Mouse (Mus musculus): ENCODE measurements around the gene Igf1r. TPM values are rescaled to one million over a fixed set of nuclear protein-coding genes. Genes with fewer than 3 reads are reported as not detected.

Igf1r gene
- 23.0 and 23.2 TPM in 2 replicates for polyA plus RNA-seq (2014; fragmentation: Nextera tagmentation; extraction: Ambion mirVana)

DNA sequence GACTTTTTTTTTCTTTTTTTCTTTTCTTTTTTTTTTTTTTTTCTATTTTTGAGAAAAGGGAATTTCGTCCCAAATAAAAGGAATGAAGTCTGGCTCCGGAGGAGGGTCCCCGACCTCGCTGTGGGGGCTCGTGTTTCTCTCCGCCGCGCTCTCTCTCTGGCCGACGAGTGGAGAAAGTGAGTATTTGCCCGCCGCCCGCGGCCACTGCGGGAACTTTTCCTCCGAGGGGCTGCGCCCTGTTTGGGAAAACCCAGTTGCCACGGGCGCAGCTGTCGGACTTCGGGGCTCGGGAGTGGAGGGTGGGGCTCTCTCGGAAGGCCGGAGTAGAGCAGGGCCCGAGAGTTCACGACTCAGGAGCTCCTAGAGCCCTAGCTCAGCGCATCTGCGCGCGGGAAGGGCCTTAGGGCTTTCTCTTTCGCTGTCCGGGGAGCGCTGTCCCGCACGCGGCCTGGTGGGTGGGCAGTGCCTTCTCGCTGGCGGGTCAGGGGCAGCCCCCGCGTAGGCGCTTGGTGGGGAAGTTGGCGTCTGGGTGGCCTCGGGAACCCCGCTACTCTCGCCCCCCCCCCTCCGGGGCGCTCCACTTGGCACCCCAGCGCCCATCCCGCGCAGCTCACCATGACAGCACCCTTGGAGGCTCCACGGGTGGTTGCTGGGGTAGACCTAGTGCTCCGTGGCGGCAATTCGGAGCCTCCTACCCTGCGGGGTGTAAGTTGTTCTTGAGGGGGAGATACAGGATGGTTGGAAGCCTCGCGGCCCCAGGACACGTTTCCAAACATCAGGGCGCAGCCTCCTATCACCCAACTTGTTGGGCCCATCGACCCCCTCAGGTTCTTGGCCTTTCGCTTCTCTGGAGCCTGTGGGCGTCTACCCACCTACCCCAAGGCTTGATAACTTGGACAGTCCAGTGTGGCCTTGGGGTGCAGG, at the start of gene Igf1r:
Gene Igf1r (plus strand): TSS at position 51 of the 924 bp plus-strand sequence.
- no peaks in the 10 kb centered on the region for H3K9me3 ChIP-seq (ENCODE audit: control insufficient read depth, low read depth, low read length)
- no peak for ATAC-seq (ENCODE audit: insufficient number of reproducible peaks, insufficient read depth, low FRiP score, low read depth)

DNA sequence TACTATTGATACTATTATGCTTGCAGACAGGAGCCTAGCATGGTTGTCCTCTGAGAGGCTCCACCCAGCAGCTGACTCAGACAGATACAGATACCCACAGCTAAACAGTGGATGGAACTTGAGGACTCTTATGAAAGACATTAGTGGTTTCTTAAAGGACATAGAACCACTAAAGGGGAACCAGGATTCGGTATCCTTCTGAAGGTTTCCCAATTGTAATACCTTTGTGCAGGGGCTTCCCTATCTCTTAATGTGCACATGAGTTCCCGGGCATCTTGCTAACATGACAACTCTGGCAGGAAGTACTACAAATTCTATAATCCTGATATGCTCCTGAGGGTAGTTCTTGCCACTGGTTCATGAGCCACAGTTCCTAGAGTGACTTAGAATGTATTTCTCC, 46.3 kb upstream of the Igf1r start:
- H3K4me3 ChIP-seq (ENCODE audit: low read depth, low read length), result no peak overlapping the region
- H3K36me3 ChIP-seq (ENCODE audit: control insufficient read depth, insufficient read depth, low read length), result no peaks in the 10 kb centered on the region
- ATAC-seq (ENCODE audit: insufficient number of reproducible peaks, insufficient read depth, low FRiP score, low read depth), result no peak
- H3K4me2 ChIP-seq (replicated peaks; ENCODE audit: low read depth, low read length), result no peak overlapping the region
- H3K27ac ChIP-seq (ENCODE audit: low read length), result no peak overlapping the region
- H3K4me1 ChIP-seq (ENCODE audit: control insufficient read depth, insufficient read depth, low read length), result no peaks in the 10 kb centered on the region
- no peaks in the 10 kb centered on the region for H3K27me3 ChIP-seq (ENCODE audit: control insufficient read depth, insufficient read depth, low read length)
- H3K9ac ChIP-seq (replicated peaks; ENCODE audit: low read depth, low read length), result no peak overlapping the region
- 84% methylated on average over 2 of the region's 2 CpGs for WGBS
- no peaks in the 10 kb centered on the region for H3K9me3 ChIP-seq (ENCODE audit: control insufficient read depth, low read depth, low read length)

More for the DNA sequence above, at the start of gene Igf1r:
- peak within 1 kb of the TSS; percentile 93 for H3K9ac ChIP-seq (replicated peaks; ENCODE audit: low read depth, low read length)
- peak within 1 kb of the TSS; percentile 86 for H3K4me3 ChIP-seq (ENCODE audit: low read depth, low read length)
- H3K27me3 ChIP-seq (ENCODE audit: control insufficient read depth, insufficient read depth, low read length), result no peaks in the 10 kb centered on the region
- H3K4me1 ChIP-seq (ENCODE audit: control insufficient read depth, insufficient read depth, low read length), result peaks cover 33% of the 10 kb centered on the region
- H3K36me3 ChIP-seq (ENCODE audit: control insufficient read depth, insufficient read depth, low read length), result no peaks in the 10 kb centered on the region
- H3K4me2 ChIP-seq (replicated peaks; ENCODE audit: low read depth, low read length), result peak within 1 kb of the TSS; percentile 99
- WGBS, result under 1% methylated on average over 59 of the region's 62 CpGs
- H3K27ac ChIP-seq (ENCODE audit: low read length), result peak within 1 kb of the TSS; percentile 100

GRCm38 (mm10) chr7:67907786-67908400, 44.7 kb upstream of the Igf1r start:
- no peaks in the 10 kb centered on the region for H3K36me3 ChIP-seq (ENCODE audit: control insufficient read depth, insufficient read depth, low read length)
- no peaks in the 10 kb centered on the region for H3K27me3 ChIP-seq (ENCODE audit: control insufficient read depth, insufficient read depth, low read length)
- 49% methylated on average over 9 of the region's 9 CpGs for WGBS

DNA sequence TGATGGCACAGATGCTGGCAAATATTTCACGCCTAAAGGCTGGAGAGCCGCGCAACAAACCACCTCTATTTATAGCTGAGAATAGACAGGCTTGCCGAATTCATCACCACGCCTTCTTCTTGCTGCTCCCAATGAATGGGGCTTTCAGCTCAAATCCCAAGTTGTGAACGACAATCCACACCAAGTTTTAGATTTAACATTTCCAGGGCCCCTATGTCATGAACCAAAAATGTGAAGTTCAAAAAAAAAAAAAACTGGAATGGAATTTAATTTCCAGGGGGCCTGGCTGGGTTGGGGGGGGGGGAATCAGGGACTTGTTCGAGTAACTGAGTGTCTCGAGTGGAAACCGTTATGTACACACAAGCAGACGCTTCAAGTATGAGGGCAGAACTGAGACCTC, 42.1 kb upstream of the Igf1r start:
- Histone ChIP-seq H3K9me3 (ENCODE audit: control insufficient read depth, low read depth, low read length) (no peaks in the 10 kb centered on the region), H3K9ac (replicated peaks; ENCODE audit: low read depth, low read length) (no peak overlapping the region), H3K36me3 (ENCODE audit: control insufficient read depth, insufficient read depth, low read length) (no peaks in the 10 kb centered on the region), H3K4me3 (ENCODE audit: low read depth, low read length) (no peak overlapping the region), H3K27ac (ENCODE audit: low read length) (peak overlapping the region; percentile 79), H3K27me3 (ENCODE audit: control insufficient read depth, insufficient read depth, low read length) (no peaks in the 10 kb centered on the region), H3K4me2 (replicated peaks; ENCODE audit: low read depth, low read length) (peak overlapping the region; percentile 19; the same call in 1 of the 2 replicates), H3K4me1 (ENCODE audit: control insufficient read depth, insufficient read depth, low read length) (no peaks in the 10 kb centered on the region)
- ATAC-seq (ENCODE audit: insufficient number of reproducible peaks, insufficient read depth, low FRiP score, low read depth), result no peak; the same call in 1 of the 2 replicates
- WGBS, result 14% methylated on average over 10 of the region's 10 CpGs

More at GRCm38 (mm10) chr7:67907786-67908400, 44.7 kb upstream of the Igf1r start:
- Histone ChIP-seq H3K9ac (replicated peaks; ENCODE audit: low read depth, low read length) (no peak overlapping the region), H3K9me3 (ENCODE audit: control insufficient read depth, low read depth, low read length) (no peaks in the 10 kb centered on the region), H3K4me3 (ENCODE audit: low read depth, low read length) (no peak overlapping the region), H3K4me2 (replicated peaks; ENCODE audit: low read depth, low read length) (no peak overlapping the region), H3K4me1 (ENCODE audit: control insufficient read depth, insufficient read depth, low read length) (no peaks in the 10 kb centered on the region), H3K27ac (ENCODE audit: low read length) (no peak overlapping the region)
- no peak for ATAC-seq (ENCODE audit: insufficient number of reproducible peaks, insufficient read depth, low FRiP score, low read depth)

DNA sequence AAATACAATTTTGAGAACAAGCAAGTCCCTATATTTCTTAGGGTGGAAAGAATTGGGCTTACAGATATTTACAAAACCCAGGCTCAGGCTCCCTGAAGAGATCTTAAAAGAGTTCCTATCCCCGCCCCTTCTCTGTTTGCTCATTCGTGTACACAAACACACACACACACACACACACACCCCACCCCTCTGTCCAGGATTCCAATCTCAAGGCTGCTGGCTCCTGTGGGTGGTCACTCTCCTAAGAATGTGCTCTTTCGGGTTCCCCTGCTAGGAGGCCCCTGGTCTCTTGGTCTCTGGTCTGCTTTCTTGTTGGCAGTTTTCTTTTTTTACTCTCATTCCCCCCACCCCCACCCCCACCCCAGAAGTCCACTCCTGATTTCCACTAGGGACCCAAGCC, 41.7 kb upstream of the Igf1r start:
- Histone ChIP-seq H3K9me3 (ENCODE audit: control insufficient read depth, low read depth, low read length) (no peaks in the 10 kb centered on the region), H3K4me1 (ENCODE audit: control insufficient read depth, insufficient read depth, low read length) (no peaks in the 10 kb centered on the region), H3K9ac (replicated peaks; ENCODE audit: low read depth, low read length) (no peak overlapping the region), H3K27me3 (ENCODE audit: control insufficient read depth, insufficient read depth, low read length) (no peaks in the 10 kb centered on the region), H3K4me3 (ENCODE audit: low read depth, low read length) (no peak overlapping the region), H3K4me2 (replicated peaks; ENCODE audit: low read depth, low read length) (peak overlapping the region; percentile 19), H3K27ac (ENCODE audit: low read length) (peak overlapping the region; percentile 79), H3K36me3 (ENCODE audit: control insufficient read depth, insufficient read depth, low read length) (no peaks in the 10 kb centered on the region)
- whole genome bisulfite sequencing, result 9% methylated on average over 3 of the region's 3 CpGs
- peak; percentile 69; the same call in 1 of the 2 replicates for ATAC-seq (ENCODE audit: insufficient number of reproducible peaks, insufficient read depth, low FRiP score, low read depth)

GRCm38 (mm10) chr7:67911841-67912240, 40.8 kb upstream of the Igf1r start:
- H3K4me1 ChIP-seq (ENCODE audit: control insufficient read depth, insufficient read depth, low read length), result no peaks in the 10 kb centered on the region
- H3K4me3 ChIP-seq (ENCODE audit: low read depth, low read length), result no peak overlapping the region
- no peaks in the 10 kb centered on the region for H3K36me3 ChIP-seq (ENCODE audit: control insufficient read depth, insufficient read depth, low read length)
- no peak overlapping the region for H3K4me2 ChIP-seq (replicated peaks; ENCODE audit: low read depth, low read length)
- no peaks in the 10 kb centered on the region for H3K27me3 ChIP-seq (ENCODE audit: control insufficient read depth, insufficient read depth, low read length)
- no peak for ATAC-seq (ENCODE audit: insufficient number of reproducible peaks, insufficient read depth, low FRiP score, low read depth)
- H3K27ac ChIP-seq (ENCODE audit: low read length), result peak overlapping the region; percentile 79; the same call in 1 of the 2 replicates
- 43% methylated on average over 6 of the region's 6 CpGs for WGBS
- H3K9me3 ChIP-seq (ENCODE audit: control insufficient read depth, low read depth, low read length), result no peaks in the 10 kb centered on the region
- H3K9ac ChIP-seq (replicated peaks; ENCODE audit: low read depth, low read length), result no peak overlapping the region

DNA sequence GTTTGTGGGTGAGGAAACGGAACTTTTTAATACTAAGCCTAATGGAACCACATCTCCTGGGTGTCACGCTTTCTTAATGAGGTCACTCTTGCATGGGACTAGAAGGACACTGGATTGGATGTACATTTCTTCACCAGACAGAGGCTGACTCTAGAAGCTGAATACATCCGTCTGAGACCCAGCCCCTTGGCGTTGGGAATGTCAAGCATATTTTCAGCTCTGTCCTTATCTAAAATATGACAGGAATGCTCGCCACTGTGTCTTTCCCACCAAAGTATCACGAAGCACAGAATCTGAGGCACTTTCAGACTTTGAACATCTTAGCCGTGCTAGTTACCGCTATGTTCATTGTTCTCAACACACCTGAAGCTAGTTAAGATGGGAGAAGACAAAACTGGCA, 35.7 kb upstream of the Igf1r start:
- Histone ChIP-seq H3K4me3 (ENCODE audit: low read depth, low read length) (no peak overlapping the region), H3K4me1 (ENCODE audit: control insufficient read depth, insufficient read depth, low read length) (no peaks in the 10 kb centered on the region), H3K27ac (ENCODE audit: low read length) (no peak overlapping the region), H3K9me3 (ENCODE audit: control insufficient read depth, low read depth, low read length) (no peaks in the 10 kb centered on the region), H3K36me3 (ENCODE audit: control insufficient read depth, insufficient read depth, low read length) (no peaks in the 10 kb centered on the region), H3K4me2 (replicated peaks; ENCODE audit: low read depth, low read length) (no peak overlapping the region), H3K9ac (replicated peaks; ENCODE audit: low read depth, low read length) (no peak overlapping the region), H3K27me3 (ENCODE audit: control insufficient read depth, insufficient read depth, low read length) (no peaks in the 10 kb centered on the region)
- no peak for ATAC-seq (ENCODE audit: insufficient number of reproducible peaks, insufficient read depth, low FRiP score, low read depth)
- 55% methylated on average over 8 of the region's 8 CpGs for WGBS

- H3K27me3 ChIP-seq (ENCODE audit: control insufficient read depth, insufficient read depth, low read length), result no peaks in the 10 kb centered on the region
- H3K27ac ChIP-seq (ENCODE audit: low read length), result no peak overlapping the region
- no peaks in the 10 kb centered on the region for H3K4me1 ChIP-seq (ENCODE audit: control insufficient read depth, insufficient read depth, low read length)
- 91% methylated on average over 2 of the region's 2 CpGs for WGBS
- no peak overlapping the region for H3K4me2 ChIP-seq (replicated peaks; ENCODE audit: low read depth, low read length)
- no peaks in the 10 kb centered on the region for H3K36me3 ChIP-seq (ENCODE audit: control insufficient read depth, insufficient read depth, low read length)
- no peak overlapping the region for H3K9ac ChIP-seq (replicated peaks; ENCODE audit: low read depth, low read length)
- ATAC-seq (ENCODE audit: insufficient number of reproducible peaks, insufficient read depth, low FRiP score, low read depth), result no peak
- H3K4me3 ChIP-seq (ENCODE audit: low read depth, low read length), result no peak overlapping the region
- H3K9me3 ChIP-seq (ENCODE audit: control insufficient read depth, low read depth, low read length), result no peaks in the 10 kb centered on the region
Observed at GRCm38 (mm10) chr7:67917753-67918152, 34.9 kb upstream of the Igf1r start.

All from stomach, embryonic 14.5 days (tissue).